In genomic region chr13:107961972-107962371, GRCm38 (mm10) we compare ENCODE assay signal across 11 mouse cellular contexts.
DNase-seq lines count a peak whose midpoint lies in the region; ATAC-seq and TF ChIP-seq lines count a peak whose summit lies in the region.
"Had no signal": no experiment of that assay in that cellular context is flagged by ENCODE, and none has a peak within 500 bp of the region (broad histone marks: within the 10 kb centered on the region; RNA-seq: fewer than 3 reads in every experiment).

No protein-coding gene starts in this region.

- ATAC-seq in heart, embryonic 16.5 days (replicated peaks; ENCODE audit: extremely low read depth, insufficient read depth, low FRiP score), result no peak
- ATAC-seq in lung, embryonic 15.5 days (ENCODE audit: borderline replicate concordance, extremely low read depth, low FRiP score, low TSS enrichment), result peak; percentile 75; the same call in 1 of the 2 replicates
- ATAC-seq in forebrain, embryonic 13.5 days, result no peak

- TF ChIP-seq POLR2A in brain, embryonic 14.5 days (IDR thresholded peaks at IDR 0.05; ENCODE audit: borderline replicate concordance, extremely low read depth, insufficient read depth, insufficient read length, poor library complexity, severe bottlenecking), result no peak

- no peak overlapping the region for H3K4me3 ChIP-seq in heart, embryonic 16.5 days (ENCODE audit: low read length)
- H3K4me3 ChIP-seq in lung, embryonic 15.5 days, result no peak overlapping the region
- no peak overlapping the region for H3K4me3 ChIP-seq in forebrain, embryonic 13.5 days

- H3K4me1 ChIP-seq in heart, embryonic 16.5 days (ENCODE audit: control insufficient read depth, insufficient read depth, low read length), result peaks cover 15% of the 10 kb centered on the region
- H3K4me1 ChIP-seq in lung, embryonic 15.5 days, result peaks cover 16% of the 10 kb centered on the region; the same call in 1 of the 2 replicates
- H3K4me1 ChIP-seq in forebrain, embryonic 13.5 days, result peaks cover 18% of the 10 kb centered on the region

- H3K36me3 ChIP-seq in heart, embryonic 16.5 days (ENCODE audit: control insufficient read depth, insufficient read depth), result no peaks in the 10 kb centered on the region
- H3K36me3 ChIP-seq in lung, embryonic 15.5 days, result no peaks in the 10 kb centered on the region
- no peaks in the 10 kb centered on the region for H3K36me3 ChIP-seq in forebrain, embryonic 13.5 days (ENCODE audit: poor library complexity, severe bottlenecking)

- no peak overlapping the region for H3K4me2 ChIP-seq in heart, embryonic 16.5 days (ENCODE audit: low read depth, low read length)
- H3K4me2 ChIP-seq in lung, embryonic 15.5 days, result no peak overlapping the region
- no peak overlapping the region for H3K4me2 ChIP-seq in forebrain, embryonic 13.5 days
- H3K4me2 ChIP-seq: midbrain, embryonic 11.5 days had no signal

- no peak for TF ChIP-seq CTCF in brain, embryonic 14.5 days (IDR thresholded peaks at IDR 0.05; ENCODE audit: borderline replicate concordance, extremely low read depth, insufficient read depth, insufficient read length)

- H3K9me3 ChIP-seq in heart, embryonic 16.5 days (replicated peaks; ENCODE audit: control insufficient read depth, low read length), result no peaks in the 10 kb centered on the region
- no peaks in the 10 kb centered on the region for H3K9me3 ChIP-seq in lung, embryonic 15.5 days
- no peaks in the 10 kb centered on the region for H3K9me3 ChIP-seq in forebrain, embryonic 13.5 days (replicated peaks)

- H3K27me3 ChIP-seq in heart, embryonic 16.5 days (ENCODE audit: control insufficient read depth, insufficient read depth, low read length), result no peaks in the 10 kb centered on the region
- H3K27me3 ChIP-seq in lung, embryonic 15.5 days, result no peaks in the 10 kb centered on the region
- H3K27me3 ChIP-seq in forebrain, embryonic 13.5 days, result no peaks in the 10 kb centered on the region

- DNase-seq in heart, adult 18-20 months, result no peak
- DNase-seq in brain, embryonic 14.5 days (ENCODE audit: low read depth), result peak; percentile 71
- peak; percentile 51 for DNase-seq in kidney, adult 18-20 months
- no peak for DNase-seq in layer of hippocampus, postnatal 10 days (ENCODE audit: low spot score in 2 of 2)
- no peak for DNase-seq in adipocyte (ENCODE audit: low spot score)
- DNase-seq: cerebellum, postnatal 25 days; thymus, postnatal 4 days had no signal

- H3K9ac ChIP-seq in heart, embryonic 16.5 days (ENCODE audit: low read length), result 0 out of 2 replicates have a peak overlapping the region, but pooled peaks have one; percentile 10
- no peak overlapping the region for H3K9ac ChIP-seq in lung, embryonic 15.5 days
- H3K9ac ChIP-seq in forebrain, embryonic 13.5 days, result no peak overlapping the region

- 51% methylated on average over 4 of the region's 4 CpGs for whole genome bisulfite sequencing in heart, embryonic 16.5 days
- WGBS in lung, embryonic 15.5 days, result 38% methylated on average over 4 of the region's 4 CpGs
- WGBS in forebrain, embryonic 13.5 days, result 35% methylated on average over 4 of the region's 4 CpGs

- H3K27ac ChIP-seq in heart, embryonic 16.5 days (ENCODE audit: low read length), result no peak overlapping the region
- H3K27ac ChIP-seq in lung, embryonic 15.5 days, result peak overlapping the region; percentile 69
- no peak overlapping the region for H3K27ac ChIP-seq in forebrain, embryonic 13.5 days

Comparison
In these comparisons a context has a peak if more than half of its experiments do, and no peak if none do; other contexts are left out.
1. DNase-seq: peak in brain, embryonic 14.5 days (single experiment) and kidney, adult 18-20 months (single experiment); none in heart, adult 18-20 months (0 of 2), layer of hippocampus, postnatal 10 days (0 of 2) and adipocyte (single experiment).